Mouse (Mus musculus) lung, embryonic 14.5 days (tissue): ENCODE data around the gene Ces4a. TPM values are rescaled to one million over a fixed set of nuclear protein-coding genes. Genes with fewer than 3 reads are reported as not detected.
"Not testable (repeated sequence)": the region's sequence is repeated elsewhere in the genome, so short reads cannot be mapped to it uniquely, and the experiment has no call there.

Source experiments
- ATAC-seq: fragments of 200-750 bp; cut with Nextera tagmentation; 2 replicates; pipeline ENCODE4 v1.8.0; 2017; ENCODE audit warnings: mild to moderate bottlenecking, moderate TSS enrichment, moderate library complexity; ENCODE audit not compliant: insufficient read depth
- DNase-seq: peaks from one replicate; pipeline ENCODE4 v3.0.0-alpha.2; 2015
- H3K27ac ChIP-seq: fragments of 300-500 bp; sonication (generic); 2 replicates; pipeline ENCODE4 v1.5.1; 2014; ENCODE audit warnings: low read depth, mild to moderate bottlenecking, moderate library complexity
- H3K27me3 ChIP-seq: fragments of 300-500 bp; sonication (generic); 2 replicates; pipeline ENCODE4 v1.6.1; 2014; ENCODE audit warnings: low read length, control low read depth; ENCODE audit not compliant: insufficient read depth
- H3K36me3 ChIP-seq: fragments of 300-500 bp; sonication (generic); 2 replicates; pipeline ENCODE4 v1.6.1; 2014; ENCODE audit warnings: control low read depth; ENCODE audit not compliant: insufficient read depth
- H3K4me1 ChIP-seq: fragments of 300-500 bp; sonication (generic); 2 replicates; pipeline ENCODE4 v1.6.1; 2014; ENCODE audit warnings: antibody characterized with exemption, control low read depth; ENCODE audit not compliant: insufficient read depth
- H3K4me2 ChIP-seq: fragments of 300-500 bp; sonication (generic); 2 replicates; pipeline ENCODE4 v1.6.1; 2014; ENCODE audit warnings: mild to moderate bottlenecking
- H3K4me3 ChIP-seq: fragments of 300-500 bp; sonication (generic); 2 replicates; pipeline ENCODE4 v1.5.1; 2014; ENCODE audit warnings: low read depth, low read length
- H3K9ac ChIP-seq: fragments of 300-500 bp; sonication (generic); 2 replicates; pipeline ENCODE4 v1.6.1; 2014
- H3K9me3 ChIP-seq: fragments of 300-500 bp; sonication (generic); 2 replicates; pipeline ENCODE4 v1.6.1; 2016; ENCODE audit warnings: low read depth, low read length, control low read depth
- CTCF ChIP-seq: IDR thresholded peaks from 2 replicates; pipeline ENCODE4 v1.5.1; 2016; ENCODE audit warnings: antibody characterized with exemption, low read depth
- WGBS: fragments of 180-500 bp; shearing (Covaris S2); extraction: QIAGEN DNeasy Blood & Tissue Kit; methylation state at CpG from one replicate; pipeline ENCODE4 v1.1.7; 2014; 5-methylcytosine and 5-hydroxymethylcytosine counted together
- polyA plus RNA-seq: library from polyadenylated mRNA; unstranded; fragments of >200 nt; fragmentation: Nextera tagmentation; extraction: Ambion mirVana; gene quantifications from 2 replicates; pipeline ENCODE4 v1.2.1, GENCODE M21; 2014

The Ces4a gene
- not detected in 2 replicates for polyA plus RNA-seq

- Histone ChIP-seq H3K27ac (no peak within 1 kb of the TSS), H3K36me3 (no peaks in the 10 kb centered on the region), H3K4me3 (no peak within 1 kb of the TSS), H3K27me3 (no peaks in the 10 kb centered on the region), H3K9ac (no peak within 1 kb of the TSS), H3K9me3 (no peaks in the 10 kb centered on the region), H3K4me1 (no peaks in the 10 kb centered on the region), H3K4me2 (no peak within 1 kb of the TSS)
- 69% methylated on average over 5 of the region's 5 CpGs for WGBS
- DNase-seq (no peak), ATAC-seq (no peak)
- no peak for TF ChIP-seq CTCF
Observed at GRCm38 (mm10) chr8:105131509-105131908, at the start of gene Ces4a. Gene Ces4a, plus strand, starts transcription at chr8:105131800.

- H3K9ac ChIP-seq: no peak within 1 kb of the TSS
- no peak within 1 kb of the TSS for H3K4me3 ChIP-seq
- H3K9me3 ChIP-seq: no peaks in the 10 kb centered on the region
- WGBS: 55% methylated on average over 7 of the region's 7 CpGs
- H3K4me1 ChIP-seq: no peaks in the 10 kb centered on the region
- ATAC-seq (no peak), DNase-seq (no peak)
- H3K36me3 ChIP-seq: no peaks in the 10 kb centered on the region
- no peak within 1 kb of the TSS for H3K27ac ChIP-seq
- no peaks in the 10 kb centered on the region for H3K27me3 ChIP-seq
- no peak within 1 kb of the TSS for H3K4me2 ChIP-seq
- no peak for TF ChIP-seq CTCF
Observed at GRCm38 (mm10) chr8:105083449-105084050, 48.0 kb upstream of the Ces4a start, which contains the start of gene Ces3b. Gene Ces3b, plus strand, starts transcription at chr8:105083753.

- H3K27ac ChIP-seq, H3K9ac ChIP-seq, ATAC-seq, H3K4me3 ChIP-seq, H3K4me2 ChIP-seq, H3K27me3 ChIP-seq, H3K9me3 ChIP-seq, DNase-seq, H3K4me1 ChIP-seq, H3K36me3 ChIP-seq: not testable (repeated sequence)
- 90% methylated on average over 3 of the region's 5 CpGs for whole genome bisulfite sequencing
Observed at GRCm38 (mm10) chr8:105088166-105088565, 43.4 kb upstream of the Ces4a start.

GRCm38 (mm10) chr8:105088581-105088980 lies 43.0 kb upstream of the Ces4a start:
- H3K36me3 ChIP-seq: no peaks in the 10 kb centered on the region
- 66% methylated on average over 4 of the region's 4 CpGs for WGBS
- no peak overlapping the region for H3K4me2 ChIP-seq
- TF ChIP-seq CTCF: no peak
- no peak for DNase-seq
- ATAC-seq: no peak
- no peaks in the 10 kb centered on the region for H3K4me1 ChIP-seq
- no peaks in the 10 kb centered on the region for H3K27me3 ChIP-seq
- no peaks in the 10 kb centered on the region for H3K9me3 ChIP-seq
- H3K9ac ChIP-seq: no peak overlapping the region
- H3K27ac ChIP-seq: no peak overlapping the region
- no peak overlapping the region for H3K4me3 ChIP-seq

- no peaks in the 10 kb centered on the region for H3K9me3 ChIP-seq
- H3K4me1 ChIP-seq: no peaks in the 10 kb centered on the region
- TF ChIP-seq CTCF: no peak
- H3K9ac ChIP-seq: no peak overlapping the region
- H3K4me3 ChIP-seq: no peak overlapping the region
- 63% methylated on average over 3 of the region's 3 CpGs for WGBS
- H3K27me3 ChIP-seq: no peaks in the 10 kb centered on the region
- DNase-seq (no peak), ATAC-seq (no peak)
- no peak overlapping the region for H3K4me2 ChIP-seq
- H3K27ac ChIP-seq: no peak overlapping the region
- no peaks in the 10 kb centered on the region for H3K36me3 ChIP-seq
Observed at GRCm38 (mm10) chr8:105093992-105094391, 37.6 kb upstream of the Ces4a start.

GRCm38 (mm10) chr8:105102101-105102785 lies 29.4 kb upstream of the Ces4a start:
- H3K27me3 ChIP-seq, ATAC-seq, H3K27ac ChIP-seq, DNase-seq, H3K4me1 ChIP-seq, H3K4me3 ChIP-seq, H3K36me3 ChIP-seq, H3K9me3 ChIP-seq, H3K4me2 ChIP-seq, H3K9ac ChIP-seq: not testable (repeated sequence)
- WGBS: 72% methylated on average over 4 of the region's 4 CpGs

GRCm38 (mm10) chr8:105103701-105104100 lies 27.9 kb upstream of the Ces4a start:
- H3K36me3 ChIP-seq, H3K27ac ChIP-seq, H3K27me3 ChIP-seq, DNase-seq, H3K9ac ChIP-seq, H3K4me3 ChIP-seq, ATAC-seq, H3K9me3 ChIP-seq, H3K4me1 ChIP-seq, H3K4me2 ChIP-seq: not testable (repeated sequence)
- WGBS: 73% methylated on average over 5 of the region's 5 CpGs
